Mouse (Mus musculus): ENCODE data around the gene Ttll7. TPM values are rescaled to one million over a fixed set of nuclear protein-coding genes. Genes with fewer than 3 reads are reported as not detected.

Gene Ttll7
- 5.0 and 5.5 TPM in 2 replicates for polyA plus RNA-seq (2014; fragmentation: Nextera tagmentation; extraction: Ambion mirVana)

DNA sequence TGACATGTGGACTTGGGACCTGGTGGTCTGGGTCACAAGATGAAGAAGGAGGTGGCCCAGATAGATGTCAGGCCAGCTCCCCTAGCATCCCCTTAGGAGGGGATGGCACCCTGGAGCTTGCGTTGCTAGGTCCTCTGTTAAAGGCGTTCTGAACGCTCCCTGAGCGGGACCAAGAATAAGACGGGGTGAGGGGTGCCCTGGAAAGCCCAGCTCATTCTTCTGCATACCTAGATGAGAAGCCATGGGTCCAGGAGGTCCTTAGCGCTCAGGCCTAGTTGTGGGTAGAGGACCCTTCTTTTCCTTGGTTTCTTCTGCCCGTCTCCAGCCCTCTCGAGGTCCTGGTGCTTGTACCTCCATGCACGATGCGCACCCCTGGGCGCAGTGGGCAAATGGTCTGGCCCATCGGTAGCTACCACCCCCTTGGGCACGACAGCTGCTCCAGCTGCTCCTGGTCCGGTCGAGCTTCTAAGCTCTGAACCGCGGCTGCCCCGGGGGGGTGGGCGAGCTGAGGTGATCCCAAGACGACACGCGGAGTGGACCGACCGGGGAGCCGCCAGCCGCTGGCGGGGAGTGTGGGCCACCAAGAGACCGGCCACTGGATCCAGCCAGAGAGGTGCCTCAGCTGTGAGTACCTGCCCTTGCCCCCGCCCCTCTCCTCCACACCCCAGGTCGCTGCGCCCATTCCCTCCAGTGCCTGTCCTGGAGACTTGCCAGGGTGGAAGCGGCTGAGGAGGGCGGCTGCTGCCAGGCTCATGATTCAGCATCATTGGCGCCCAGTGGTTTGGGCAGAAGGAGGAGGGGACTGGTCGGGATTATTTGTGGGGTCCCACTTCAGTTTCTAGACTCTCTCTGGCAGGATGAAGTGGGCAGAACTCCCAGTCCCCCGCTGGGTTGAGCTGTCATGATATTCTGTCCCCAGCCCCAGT lies at the start of gene Ttll7:
Gene Ttll7, plus strand, starts transcription at position 402 of the 926 bp plus-strand sequence.
- H3K4me3 ChIP-seq (ENCODE audit: low read depth, low read length), result peak within 1 kb of the TSS; percentile 67
- ATAC-seq (replicated peaks; ENCODE audit: low FRiP score) (peak; percentile 97), DNase-seq (ENCODE audit: low spot score) (peak; percentile 87)
- H3K27me3 ChIP-seq (ENCODE audit: control insufficient read depth, insufficient read depth, low read length), result no peaks in the 10 kb centered on the region
- peak within 1 kb of the TSS; percentile 75 for H3K9ac ChIP-seq (ENCODE audit: low read length)
- no peak within 1 kb of the TSS for H3K27ac ChIP-seq (ENCODE audit: low read depth, low read length)
- H3K9me3 ChIP-seq (ENCODE audit: control insufficient read depth, low read length), result no peaks in the 10 kb centered on the region
- peak within 1 kb of the TSS; percentile 83 for H3K4me2 ChIP-seq (ENCODE audit: low read depth, low read length, severe bottlenecking)
- no peaks in the 10 kb centered on the region for H3K36me3 ChIP-seq (ENCODE audit: control insufficient read depth, insufficient read depth, low read length)
- peaks cover 4% of the 10 kb centered on the region; the same call in 1 of the 2 replicates for H3K4me1 ChIP-seq (replicated peaks; ENCODE audit: control insufficient read depth, insufficient read depth, low read length)
- WGBS, result under 1% methylated on average over 34 of the region's 36 CpGs

DNA sequence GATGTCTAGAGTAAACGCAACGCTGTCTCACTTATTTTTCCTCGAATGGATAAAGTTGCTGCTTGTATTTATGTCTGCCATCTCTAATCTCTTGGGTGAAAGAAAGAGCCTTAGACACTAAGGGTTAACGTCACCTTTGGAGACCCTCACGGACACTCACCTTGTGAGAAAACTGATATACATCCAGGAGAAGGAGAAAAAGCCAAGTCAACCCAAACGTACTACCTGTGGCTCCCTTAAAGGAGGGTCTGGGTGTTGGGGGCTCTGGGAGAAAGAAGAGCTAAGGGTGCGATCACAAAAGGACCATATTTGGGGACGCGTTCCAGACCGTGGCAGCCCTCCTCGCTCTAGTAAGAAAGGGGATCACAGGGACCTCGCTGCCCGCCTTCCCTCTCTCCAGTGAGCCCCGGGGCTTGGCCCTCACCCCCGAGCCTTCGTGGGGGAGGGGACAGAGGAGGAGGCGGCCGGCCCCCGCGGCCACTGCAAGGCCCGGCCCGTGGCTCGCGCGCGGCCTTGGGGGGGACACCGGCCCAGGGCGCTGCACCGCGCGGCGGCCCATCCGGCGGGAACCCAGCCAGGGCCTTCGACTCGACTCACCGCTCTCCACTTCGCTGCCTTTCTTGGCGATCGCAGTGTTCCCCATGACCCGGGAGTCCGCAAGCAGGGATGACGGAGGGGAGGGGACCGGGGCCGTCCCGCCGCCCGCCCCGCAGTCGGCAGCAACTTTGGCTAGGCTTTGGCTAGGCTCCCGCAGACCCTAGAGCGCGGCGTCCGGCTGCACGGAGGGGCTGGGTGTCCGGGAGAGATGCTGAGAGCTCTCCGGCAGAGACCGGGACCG lies 39.9 kb upstream of the Ttll7 start:
- ATAC-seq (replicated peaks; ENCODE audit: low FRiP score), result peak; percentile 80
- 1% methylated on average over 28 of the region's 60 CpGs for WGBS

DNA sequence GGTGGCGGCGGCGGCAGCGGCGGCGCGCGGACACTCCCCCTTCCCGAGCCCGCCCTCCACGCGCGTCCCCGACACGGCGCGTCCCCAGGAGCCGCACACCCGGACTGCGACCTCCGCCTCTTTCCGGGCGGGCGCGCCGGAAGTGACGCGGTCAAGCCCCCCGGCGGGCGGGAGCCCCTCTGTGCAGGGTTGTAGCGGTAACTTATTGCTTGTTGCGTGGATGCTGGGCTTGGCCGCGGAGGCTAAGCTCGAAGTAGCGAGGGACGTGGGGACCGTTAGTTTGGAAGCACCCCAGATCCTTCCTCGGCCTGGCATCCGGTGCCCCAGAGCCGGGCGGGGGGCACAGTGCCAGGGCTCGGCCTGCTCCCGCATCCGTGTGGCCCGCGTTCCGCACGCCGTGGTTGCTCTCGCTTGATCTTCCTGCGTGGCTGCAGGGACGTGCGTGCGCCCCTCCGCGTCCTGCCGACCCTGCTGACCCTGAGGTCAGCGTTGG lies 39.2 kb upstream of the Ttll7 start, which contains the start of gene Prkacb:
Gene Prkacb, minus strand, starts transcription at position 90 of the 493 bp plus-strand sequence.
- Histone ChIP-seq H3K4me1 (replicated peaks; ENCODE audit: control insufficient read depth, insufficient read depth, low read length) (0 out of 2 replicates have a peak, but pooled peaks cover 2% of the 10 kb centered on the region), H3K27me3 (ENCODE audit: control insufficient read depth, insufficient read depth, low read length) (no peaks in the 10 kb centered on the region), H3K4me2 (ENCODE audit: low read depth, low read length, severe bottlenecking) (peak within 1 kb of the TSS; percentile 79), H3K9me3 (ENCODE audit: control insufficient read depth, low read length) (no peaks in the 10 kb centered on the region), H3K27ac (ENCODE audit: low read depth, low read length) (peak within 1 kb of the TSS; percentile 63; the same call in 1 of the 2 replicates), H3K4me3 (ENCODE audit: low read depth, low read length) (peak within 1 kb of the TSS; percentile 92), H3K36me3 (ENCODE audit: control insufficient read depth, insufficient read depth, low read length) (no peaks in the 10 kb centered on the region), H3K9ac (ENCODE audit: low read length) (peak within 1 kb of the TSS; percentile 91)
- DNase-seq (ENCODE audit: low spot score), result peak; percentile 95
- peak; percentile 96 for ATAC-seq (replicated peaks; ENCODE audit: low FRiP score)
- WGBS, result under 1% methylated on average over 46 of the region's 60 CpGs

More for the DNA sequence above, 39.9 kb upstream of the Ttll7 start:
- Histone ChIP-seq H3K4me3 (ENCODE audit: low read depth, low read length) (peak overlapping the region; percentile 92), H3K9me3 (ENCODE audit: control insufficient read depth, low read length) (no peaks in the 10 kb centered on the region), H3K9ac (ENCODE audit: low read length) (peak overlapping the region; percentile 91), H3K4me2 (ENCODE audit: low read depth, low read length, severe bottlenecking) (peak overlapping the region; percentile 63), H3K27me3 (ENCODE audit: control insufficient read depth, insufficient read depth, low read length) (no peaks in the 10 kb centered on the region), H3K27ac (ENCODE audit: low read depth, low read length) (peak overlapping the region; percentile 63; the same call in 1 of the 2 replicates), H3K36me3 (ENCODE audit: control insufficient read depth, insufficient read depth, low read length) (no peaks in the 10 kb centered on the region), H3K4me1 (replicated peaks; ENCODE audit: control insufficient read depth, insufficient read depth, low read length) (0 out of 2 replicates have a peak, but pooled peaks cover 2% of the 10 kb centered on the region)
- DNase-seq (ENCODE audit: low spot score), result peak; percentile 72

DNA sequence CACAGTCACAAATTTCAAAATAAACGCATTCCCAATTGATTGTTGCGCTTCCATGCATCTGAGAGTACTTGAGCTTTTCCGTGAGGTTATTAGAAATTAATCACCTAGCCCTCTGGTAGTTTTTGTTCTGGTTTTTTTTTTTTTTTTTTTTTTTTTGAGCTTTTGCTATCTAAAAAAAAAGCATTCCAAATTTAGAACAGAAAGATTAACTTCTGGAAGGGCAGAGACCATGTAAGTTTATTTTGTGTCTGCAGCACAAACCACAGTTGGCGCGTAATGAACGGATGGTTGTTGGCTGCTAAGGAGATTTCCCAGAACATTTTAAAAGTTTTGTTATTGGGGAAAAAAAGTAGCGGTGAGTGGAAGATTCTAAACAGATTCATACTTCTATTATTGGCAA lies 38.5 kb upstream of the Ttll7 start:
- H3K9me3 ChIP-seq (ENCODE audit: control insufficient read depth, low read length), result no peaks in the 10 kb centered on the region
- peak overlapping the region; percentile 92 for H3K4me3 ChIP-seq (ENCODE audit: low read depth, low read length)
- DNase-seq (ENCODE audit: low spot score), result no peak
- H3K27ac ChIP-seq (ENCODE audit: low read depth, low read length), result no peak overlapping the region
- 0 out of 2 replicates have a peak, but pooled peaks cover 2% of the 10 kb centered on the region for H3K4me1 ChIP-seq (replicated peaks; ENCODE audit: control insufficient read depth, insufficient read depth, low read length)
- peak overlapping the region; percentile 79 for H3K4me2 ChIP-seq (ENCODE audit: low read depth, low read length, severe bottlenecking)
- no peak for ATAC-seq (replicated peaks; ENCODE audit: low FRiP score)
- no peaks in the 10 kb centered on the region for H3K27me3 ChIP-seq (ENCODE audit: control insufficient read depth, insufficient read depth, low read length)
- no peaks in the 10 kb centered on the region for H3K36me3 ChIP-seq (ENCODE audit: control insufficient read depth, insufficient read depth, low read length)
- H3K9ac ChIP-seq (ENCODE audit: low read length), result peak overlapping the region; percentile 91
- whole genome bisulfite sequencing, result 66% methylated on average over 7 of the region's 7 CpGs

DNA sequence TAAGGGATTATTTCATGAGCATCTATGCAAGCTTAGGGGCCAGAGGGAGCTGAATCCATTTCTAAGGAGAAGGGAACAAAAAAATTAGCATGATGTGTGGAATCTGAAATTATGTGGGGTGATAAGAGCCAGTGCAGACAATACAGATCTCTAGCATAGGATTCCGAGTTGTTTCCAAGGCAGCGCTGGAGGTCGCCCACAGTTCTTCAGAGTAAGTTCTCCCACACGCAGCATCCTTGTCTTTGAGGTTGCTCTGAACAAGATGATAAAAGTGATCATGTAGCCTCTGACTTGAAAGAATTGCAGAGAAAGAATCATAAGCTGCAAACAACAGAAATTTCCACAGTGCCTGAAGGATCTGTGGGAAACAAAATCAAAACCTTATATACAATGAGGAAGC lies 31.4 kb upstream of the Ttll7 start:
- Histone ChIP-seq H3K9me3 (ENCODE audit: control insufficient read depth, low read length) (no peaks in the 10 kb centered on the region), H3K9ac (ENCODE audit: low read length) (no peak overlapping the region), H3K27me3 (ENCODE audit: control insufficient read depth, insufficient read depth, low read length) (no peaks in the 10 kb centered on the region), H3K4me2 (ENCODE audit: low read depth, low read length, severe bottlenecking) (no peak overlapping the region), H3K27ac (ENCODE audit: low read depth, low read length) (no peak overlapping the region), H3K36me3 (ENCODE audit: control insufficient read depth, insufficient read depth, low read length) (no peaks in the 10 kb centered on the region), H3K4me3 (ENCODE audit: low read depth, low read length) (no peak overlapping the region), H3K4me1 (replicated peaks; ENCODE audit: control insufficient read depth, insufficient read depth, low read length) (no peaks in the 10 kb centered on the region)
- 90% methylated on average over 4 of the region's 4 CpGs for WGBS
- ATAC-seq (replicated peaks; ENCODE audit: low FRiP score) (no peak), DNase-seq (ENCODE audit: low spot score) (no peak)

DNA sequence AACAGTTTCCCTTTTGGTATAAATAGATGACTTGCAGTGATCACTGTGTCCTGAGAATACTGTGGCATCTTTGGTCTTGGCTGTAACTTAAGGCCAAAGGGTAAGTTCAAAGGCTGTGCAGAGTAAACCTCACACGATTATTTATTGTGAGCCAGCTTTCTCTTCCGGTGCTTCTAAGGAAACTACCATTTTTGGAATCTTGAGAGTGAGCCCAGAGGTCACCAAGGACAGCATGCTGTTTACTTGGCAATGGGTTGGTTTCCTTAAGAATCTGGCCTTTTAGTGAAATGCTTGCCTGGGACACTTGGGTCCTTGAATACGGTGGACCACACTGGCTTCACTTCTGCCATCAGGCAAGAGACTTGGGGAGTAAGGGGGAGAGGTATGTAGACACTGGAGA lies 9.4 kb upstream of the Ttll7 start:
- Histone ChIP-seq H3K4me2 (ENCODE audit: low read depth, low read length, severe bottlenecking) (no peak overlapping the region), H3K4me3 (ENCODE audit: low read depth, low read length) (no peak overlapping the region), H3K4me1 (replicated peaks; ENCODE audit: control insufficient read depth, insufficient read depth, low read length) (no peaks in the 10 kb centered on the region), H3K36me3 (ENCODE audit: control insufficient read depth, insufficient read depth, low read length) (no peaks in the 10 kb centered on the region), H3K9me3 (ENCODE audit: control insufficient read depth, low read length) (no peaks in the 10 kb centered on the region), H3K27me3 (ENCODE audit: control insufficient read depth, insufficient read depth, low read length) (no peaks in the 10 kb centered on the region), H3K9ac (ENCODE audit: low read length) (no peak overlapping the region), H3K27ac (ENCODE audit: low read depth, low read length) (no peak overlapping the region)
- no peak for DNase-seq (ENCODE audit: low spot score)
- ATAC-seq (replicated peaks; ENCODE audit: low FRiP score), result no peak
- 76% methylated on average over 3 of the region's 3 CpGs for WGBS

DNA sequence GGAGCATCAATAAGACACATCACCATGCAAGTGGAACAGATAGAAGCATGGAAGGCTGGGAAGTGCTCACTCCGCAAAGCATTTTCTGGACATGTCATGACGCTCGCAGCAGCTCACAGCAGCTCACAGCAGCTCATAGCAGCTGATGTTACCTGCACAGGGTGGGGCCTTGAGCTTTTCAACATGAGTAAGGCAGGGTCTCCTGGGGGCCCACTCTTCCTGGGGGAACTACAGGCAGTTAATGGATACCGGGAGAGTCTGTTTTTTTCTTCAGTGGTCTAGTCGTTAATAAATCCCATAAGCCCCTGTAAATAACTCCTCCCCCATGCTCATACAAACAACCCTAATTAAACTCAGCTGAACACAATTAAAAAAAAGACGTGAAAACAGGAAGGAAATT lies 8.7 kb upstream of the Ttll7 start:
- Histone ChIP-seq H3K9me3 (ENCODE audit: control insufficient read depth, low read length) (no peaks in the 10 kb centered on the region), H3K4me3 (ENCODE audit: low read depth, low read length) (no peak overlapping the region)

DNA sequence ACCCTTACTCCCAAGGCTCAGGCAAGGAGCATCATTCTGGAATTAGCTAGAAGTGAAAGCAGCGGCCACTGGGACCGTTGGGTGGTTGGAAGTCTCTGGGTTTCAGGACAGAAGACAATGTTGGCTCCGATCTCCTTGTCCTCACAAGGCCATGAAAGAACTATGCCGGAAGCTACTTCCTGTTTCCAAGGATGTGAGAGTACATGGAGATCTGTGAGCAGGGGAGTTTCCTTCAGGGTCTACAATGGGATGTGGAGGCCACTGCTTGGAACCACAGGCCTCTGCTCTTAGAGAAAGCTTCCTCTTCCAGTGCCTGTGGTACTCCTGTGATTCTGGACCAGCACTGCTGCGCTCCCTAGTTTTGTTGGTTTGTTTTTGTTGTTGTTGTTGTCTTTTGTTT lies 5.9 kb upstream of the Ttll7 start:
- H3K4me1 ChIP-seq (replicated peaks; ENCODE audit: control insufficient read depth, insufficient read depth, low read length), result no peaks in the 10 kb centered on the region
- 90% methylated on average over 5 of the region's 5 CpGs for WGBS
- H3K4me2 ChIP-seq (ENCODE audit: low read depth, low read length, severe bottlenecking), result no peak overlapping the region
- DNase-seq (ENCODE audit: low spot score) (no peak), ATAC-seq (replicated peaks; ENCODE audit: low FRiP score) (no peak)
- H3K36me3 ChIP-seq (ENCODE audit: control insufficient read depth, insufficient read depth, low read length), result no peaks in the 10 kb centered on the region
- H3K4me3 ChIP-seq (ENCODE audit: low read depth, low read length), result no peak overlapping the region
- H3K9me3 ChIP-seq (ENCODE audit: control insufficient read depth, low read length), result no peaks in the 10 kb centered on the region
- H3K9ac ChIP-seq (ENCODE audit: low read length), result no peak overlapping the region
- no peaks in the 10 kb centered on the region for H3K27me3 ChIP-seq (ENCODE audit: control insufficient read depth, insufficient read depth, low read length)
- H3K27ac ChIP-seq (ENCODE audit: low read depth, low read length), result no peak overlapping the region

More for the DNA sequence above, 8.7 kb upstream of the Ttll7 start:
- DNase-seq (ENCODE audit: low spot score) (no peak), ATAC-seq (replicated peaks; ENCODE audit: low FRiP score) (no peak)
- no peaks in the 10 kb centered on the region for H3K36me3 ChIP-seq (ENCODE audit: control insufficient read depth, insufficient read depth, low read length)
- no peak overlapping the region for H3K9ac ChIP-seq (ENCODE audit: low read length)
- no peaks in the 10 kb centered on the region for H3K27me3 ChIP-seq (ENCODE audit: control insufficient read depth, insufficient read depth, low read length)
- no peaks in the 10 kb centered on the region for H3K4me1 ChIP-seq (replicated peaks; ENCODE audit: control insufficient read depth, insufficient read depth, low read length)
- no peak overlapping the region for H3K27ac ChIP-seq (ENCODE audit: low read depth, low read length)
- WGBS, result 66% methylated on average over 6 of the region's 6 CpGs
- H3K4me2 ChIP-seq (ENCODE audit: low read depth, low read length, severe bottlenecking), result no peak overlapping the region
